Mouse (Mus musculus) adrenal gland, adult 8-10 months (tissue): ENCODE results near the gene Maneal. TPM values are rescaled to one million over a fixed set of nuclear protein-coding genes. Genes with fewer than 3 reads are reported as not detected.
A peak's percentile ranks its signal among the peaks of the same experiment; 100 is the strongest.

Source experiments
- DNase-seq: peaks from one replicate; pipeline ENCODE4 v3.0.0; 2022
- total RNA-seq, 4 experiments: library from RNA; stranded (reverse); gene quantifications; 2 replicates each; pipeline ENCODE4 v1.2.4; 2022

The Maneal gene
- total RNA-seq: 1 to 10 TPM; 6.4 to 7.2 (median 6.8) TPM

DNA sequence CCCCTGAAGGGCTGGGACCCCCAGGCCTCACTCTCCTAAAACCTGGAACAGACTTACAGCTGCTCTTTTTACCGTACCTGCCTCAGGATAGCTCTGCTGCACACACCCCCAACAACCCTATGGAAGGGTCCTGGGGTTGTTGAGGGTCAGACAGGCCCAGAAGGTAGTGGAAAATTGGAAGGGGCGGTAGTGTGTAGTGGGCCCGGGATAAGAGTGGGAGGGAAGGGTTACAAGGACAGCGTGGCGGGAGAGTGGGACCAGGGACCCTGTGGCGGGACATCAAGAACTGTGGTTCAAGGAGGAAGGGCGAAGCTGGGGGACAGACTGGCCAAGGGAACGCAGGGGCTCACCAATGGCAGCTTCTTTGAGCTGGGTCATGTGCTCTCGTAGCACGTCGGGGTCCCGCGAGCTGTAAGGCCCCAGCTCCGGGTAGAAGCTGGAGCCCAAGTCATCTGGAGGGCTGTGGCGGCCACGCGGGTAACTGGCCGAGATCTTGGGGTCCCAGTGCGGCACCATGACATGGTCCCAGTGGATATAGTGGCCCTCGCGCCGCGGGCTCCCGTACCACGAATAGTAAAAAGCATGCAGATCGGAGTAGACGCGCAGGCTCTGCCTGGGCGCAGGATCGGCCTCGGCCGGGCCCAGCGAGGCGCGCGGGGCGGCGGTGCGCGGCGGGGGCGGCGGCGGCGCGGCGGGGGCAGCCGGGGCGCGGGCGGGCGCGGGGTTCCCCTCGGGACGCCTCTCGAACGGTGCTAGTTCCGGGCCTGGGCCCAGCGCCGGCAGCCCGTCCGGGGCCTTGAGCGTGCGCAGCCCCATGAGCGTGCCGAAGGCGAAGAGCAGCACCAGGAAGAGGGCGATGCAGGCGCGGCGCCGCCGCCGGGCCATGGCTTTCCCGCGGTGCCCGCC lies at the start of gene Maneal:
TSS of gene Maneal (minus strand) at position 889 of the 906 bp plus-strand sequence.
- no peak for DNase-seq

DNA sequence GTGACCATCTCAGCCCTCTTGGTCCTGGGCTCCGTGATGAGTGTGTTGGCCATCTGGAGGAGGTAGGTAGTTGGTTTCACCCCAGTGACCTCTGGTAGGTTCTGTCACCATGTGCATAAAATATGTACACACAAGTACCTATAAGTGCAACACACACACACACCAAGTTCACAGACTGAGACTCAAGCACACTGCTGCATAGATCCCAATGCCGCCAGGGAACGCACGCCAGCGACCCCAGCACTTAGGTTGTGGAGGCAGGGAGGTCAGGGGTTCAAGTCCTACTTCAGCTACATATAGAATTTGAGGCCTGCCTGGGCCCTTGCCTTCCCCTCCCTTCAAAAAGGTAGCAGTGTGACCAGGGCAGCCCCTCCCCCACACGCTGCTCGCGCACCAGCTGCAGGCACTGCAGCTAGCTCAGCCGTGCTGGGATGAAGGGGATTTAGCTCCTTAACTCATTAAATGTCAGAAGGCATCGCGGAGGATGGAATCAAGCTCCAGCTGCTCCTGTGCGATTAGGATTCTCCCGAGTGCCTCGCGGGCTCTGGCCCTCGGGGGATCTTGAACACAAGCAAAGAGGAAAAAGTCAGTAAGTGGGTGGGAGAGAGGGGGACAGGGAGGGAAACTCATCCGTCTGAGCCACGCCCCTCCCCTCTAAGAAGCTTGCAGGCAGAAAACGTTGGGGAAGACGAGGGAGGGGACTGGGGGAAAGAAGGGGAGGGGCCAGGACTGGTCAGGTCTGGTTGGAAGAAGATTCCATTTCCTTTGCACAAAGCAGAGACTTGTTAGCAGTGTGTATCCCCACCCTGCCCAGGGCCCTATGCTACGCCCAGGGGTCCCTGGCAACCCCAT lies 44.2 kb upstream of the Maneal start:
- DNase-seq: no peak

DNA sequence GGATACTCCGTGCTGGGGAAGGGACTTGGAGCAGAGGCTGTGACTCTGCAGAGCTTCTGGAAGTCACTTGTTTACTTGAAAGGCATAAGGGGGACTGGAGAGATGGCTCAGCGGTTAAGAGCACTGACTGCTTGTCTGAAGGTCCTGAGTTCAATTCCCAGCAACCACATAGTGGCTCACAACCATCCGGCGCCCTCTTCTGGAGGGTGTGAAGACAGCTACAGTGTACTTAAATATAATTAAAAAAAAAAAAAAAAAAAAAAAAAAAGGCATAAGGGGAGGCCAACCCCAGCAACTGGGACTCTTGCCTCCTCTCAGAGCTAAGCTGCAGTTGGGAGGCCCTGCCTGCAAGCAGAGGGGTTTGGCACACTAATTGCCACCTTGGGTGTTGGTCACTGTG lies 43.4 kb upstream of the Maneal start:
- DNase-seq: no peak

DNA sequence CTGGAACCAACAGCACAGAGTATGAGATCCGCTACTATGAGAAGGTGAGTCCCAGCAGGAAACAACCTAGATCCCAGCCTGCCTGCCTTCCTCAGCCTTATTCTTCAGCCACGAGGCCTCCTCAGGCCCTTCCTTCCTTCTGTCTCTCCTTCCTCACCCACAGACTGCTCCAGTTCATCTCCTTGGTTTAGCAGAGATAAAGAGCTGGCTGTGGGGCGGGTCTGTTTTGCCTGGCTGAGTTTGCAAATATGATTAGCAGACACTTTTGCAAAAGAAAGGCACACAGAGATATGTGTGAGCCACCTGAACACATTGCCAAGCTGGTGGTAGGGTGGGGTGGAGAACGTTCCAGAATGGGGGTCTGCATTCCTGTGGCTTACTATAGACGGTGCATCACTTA lies 37.9 kb upstream of the Maneal start:
- no peak for DNase-seq

DNA sequence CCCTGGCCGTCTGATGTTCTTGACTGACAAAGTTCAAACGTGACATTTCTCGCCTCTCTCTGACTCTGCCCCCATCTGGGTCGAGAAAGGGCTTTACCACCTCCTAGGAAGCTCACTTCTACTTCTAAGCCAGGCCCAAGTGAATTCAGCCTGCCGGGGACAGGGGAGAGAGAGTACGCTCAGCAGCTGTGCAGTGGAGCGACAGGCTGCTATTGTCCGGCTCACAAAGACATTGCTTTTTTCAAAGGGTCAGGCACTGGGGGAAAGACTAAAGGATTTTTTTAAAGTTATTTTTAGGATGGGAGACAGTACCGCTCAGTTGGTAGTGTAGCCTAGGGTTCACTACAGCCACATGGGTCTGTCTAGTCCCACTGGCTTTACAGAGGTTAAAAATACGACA lies 36.5 kb upstream of the Maneal start:
- no peak for DNase-seq

DNA sequence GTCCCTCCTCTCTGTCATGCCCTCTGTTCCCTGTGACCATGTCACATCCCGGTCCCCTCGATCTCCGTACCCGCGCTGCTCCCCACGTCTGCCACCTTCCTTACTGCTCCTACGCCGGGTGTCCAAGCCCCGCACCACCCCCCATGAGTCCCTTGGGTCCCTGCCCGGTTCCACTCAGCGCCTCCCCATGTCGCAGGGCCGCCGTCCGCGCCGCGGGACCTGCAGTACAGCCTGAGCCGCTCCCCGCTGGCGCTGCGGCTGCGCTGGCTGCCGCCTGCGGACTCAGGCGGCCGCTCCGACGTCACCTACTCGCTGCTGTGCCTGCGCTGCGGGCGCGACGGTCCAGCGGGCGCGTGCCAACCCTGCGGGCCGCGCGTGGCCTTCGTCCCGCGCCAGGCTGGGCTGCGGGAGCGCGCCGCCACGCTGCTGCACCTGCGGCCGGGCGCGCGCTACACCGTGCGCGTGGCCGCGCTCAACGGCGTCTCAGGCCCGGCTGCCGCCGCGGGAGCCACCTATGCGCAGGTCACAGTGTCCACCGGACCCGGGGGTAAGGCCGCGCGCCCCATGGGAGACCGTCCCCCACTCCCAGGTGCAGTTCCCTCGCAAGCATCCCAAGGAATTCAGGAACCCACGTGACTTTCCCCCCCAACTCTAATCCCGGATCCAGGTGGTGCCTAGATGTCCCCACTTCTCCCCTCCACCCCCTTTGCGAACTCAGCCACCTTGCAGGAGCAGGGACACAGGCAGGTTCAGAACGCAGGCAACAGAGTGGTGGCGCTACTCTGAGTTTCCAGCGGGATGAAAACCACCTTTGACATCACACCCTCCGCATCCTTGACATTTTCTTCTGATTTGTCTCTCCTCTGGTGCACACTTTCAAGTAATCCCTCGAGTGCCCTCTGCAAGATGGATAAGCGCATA lies 32.8 kb upstream of the Maneal start:
- no peak for DNase-seq

DNA sequence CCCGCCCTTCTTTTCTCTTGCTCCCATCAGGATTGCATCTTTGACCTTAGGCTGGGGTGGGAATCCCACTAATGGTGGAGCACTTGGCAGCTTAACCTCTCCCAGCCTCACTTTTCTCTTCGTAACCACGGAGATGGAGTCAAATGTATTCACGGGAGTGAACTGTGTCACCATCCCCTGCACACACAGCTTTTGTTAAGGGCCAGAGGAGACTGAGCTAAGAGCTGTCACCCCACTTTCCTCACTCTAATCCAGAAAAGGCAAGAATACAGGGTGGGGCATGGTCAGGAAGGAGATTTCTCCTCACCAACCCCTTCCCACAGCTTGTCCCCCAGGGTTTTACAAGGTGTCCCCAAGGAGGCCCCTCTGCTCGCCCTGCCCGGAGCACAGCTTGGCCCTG lies 31.8 kb upstream of the Maneal start:
- DNase-seq: no peak

DNA sequence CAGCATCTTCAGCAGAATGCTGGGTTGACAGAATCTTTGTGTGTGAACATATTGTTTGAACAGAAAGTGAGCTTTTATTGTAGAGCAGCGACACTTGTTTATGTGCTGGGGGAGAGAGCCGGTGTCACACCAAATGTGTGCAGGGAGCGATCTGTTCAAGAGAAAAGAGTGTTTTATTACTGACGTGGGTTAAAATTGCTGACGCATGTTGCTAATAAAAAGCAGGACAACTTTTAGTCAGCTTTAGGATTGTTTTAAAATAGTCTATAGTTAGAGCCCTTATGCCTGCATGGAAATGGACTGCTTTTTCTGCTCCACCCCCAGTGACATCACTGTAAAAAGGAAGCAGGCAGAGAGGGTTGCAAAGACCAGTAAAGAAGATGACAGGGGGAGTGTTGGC lies 28.9 kb upstream of the Maneal start:
- no peak for DNase-seq

DNA sequence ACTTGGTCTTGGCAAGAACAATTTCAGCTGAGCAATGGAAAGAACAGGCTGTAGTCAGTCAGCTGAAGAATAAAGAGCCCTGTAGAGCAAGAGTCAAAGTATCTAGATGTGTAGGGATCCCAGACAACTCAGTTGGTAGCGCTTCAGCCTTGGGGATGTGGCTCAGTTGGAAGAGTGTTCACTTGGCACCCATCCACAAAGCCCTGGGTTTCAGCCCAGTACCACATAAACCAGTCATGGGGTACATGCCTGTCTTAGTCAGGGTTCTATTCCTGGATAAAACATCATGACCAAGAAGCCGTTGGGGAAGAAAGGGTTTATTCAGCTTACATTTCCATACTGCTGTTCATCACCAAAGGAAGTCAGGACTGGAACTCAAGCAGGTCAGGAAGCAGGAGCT lies 28.0 kb upstream of the Maneal start:
- no peak for DNase-seq

DNA sequence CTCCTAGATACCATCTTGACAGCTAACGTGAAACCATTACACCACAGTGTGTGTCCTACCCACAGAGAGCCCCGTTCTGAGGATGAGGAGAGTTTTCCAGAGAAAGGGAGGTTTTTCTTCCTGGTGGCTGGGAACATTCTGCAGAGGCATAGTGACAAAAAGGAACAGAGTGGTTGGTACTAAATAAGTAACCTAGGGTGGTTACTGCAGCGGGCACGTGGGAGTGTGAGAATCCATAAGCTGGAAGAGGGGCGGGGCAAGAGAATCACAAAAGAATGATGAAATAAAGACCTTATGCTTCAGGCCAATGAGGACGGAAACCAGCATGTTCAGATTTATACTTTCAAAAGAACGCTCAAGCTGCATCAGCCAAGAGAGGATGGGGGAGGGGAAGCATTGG lies 26.7 kb upstream of the Maneal start:
- DNase-seq: no peak

DNA sequence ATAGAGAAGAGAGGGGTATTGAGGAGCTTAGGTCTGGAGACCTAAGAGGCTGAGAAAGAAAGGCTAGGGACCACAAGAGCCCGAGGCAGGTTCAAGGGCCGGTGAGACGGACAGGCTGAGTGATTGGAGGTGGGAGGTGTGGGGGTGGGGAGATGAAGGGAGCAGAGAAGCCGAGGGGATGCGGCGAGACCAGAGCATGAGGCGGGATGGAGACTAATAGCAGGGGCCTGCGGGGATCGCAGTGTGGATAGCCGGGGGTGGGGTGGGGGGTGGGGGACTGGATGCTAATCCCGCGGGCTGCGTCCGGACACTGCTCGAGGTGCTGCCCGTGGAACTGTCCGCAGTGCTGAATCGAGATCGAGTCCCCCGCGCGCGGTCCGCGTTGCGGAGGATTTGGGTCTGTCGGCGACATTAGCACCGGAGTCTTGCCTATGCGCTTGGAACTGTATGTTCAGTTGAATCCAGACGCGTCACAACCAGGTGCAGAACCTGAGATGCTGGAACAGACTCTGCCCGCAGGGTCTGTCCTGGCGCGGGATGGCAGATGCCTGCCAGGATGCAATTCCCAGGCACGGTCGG lies 20.3 kb upstream of the Maneal start:
- no peak for DNase-seq

DNA sequence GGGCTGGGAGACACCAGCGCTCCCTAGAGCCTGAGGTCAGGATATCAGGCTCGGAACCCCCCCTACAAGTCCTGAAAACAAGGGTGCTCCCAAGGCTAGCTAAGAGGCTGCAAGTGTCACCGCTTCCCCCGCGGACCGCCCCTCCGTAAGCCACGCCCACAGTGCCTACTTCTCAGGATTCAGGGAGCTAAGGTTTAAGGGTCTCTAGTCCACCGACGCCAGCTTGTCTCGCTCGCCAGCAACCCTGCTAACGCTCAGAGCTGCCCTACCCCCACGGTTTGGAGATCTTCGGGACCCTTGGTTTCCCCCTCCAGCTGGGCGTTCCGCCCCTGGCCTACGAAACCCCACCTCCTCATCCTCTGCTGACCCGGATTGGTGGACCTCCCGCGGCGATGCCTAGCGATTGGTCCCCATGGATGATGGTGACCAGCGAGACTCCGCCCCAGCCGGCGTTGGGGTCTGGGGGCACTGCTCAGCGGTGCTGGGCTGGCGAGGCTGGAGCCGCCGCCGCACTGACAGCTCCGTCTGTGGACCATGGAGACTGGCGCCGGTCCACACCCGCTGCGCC lies 19.5 kb upstream of the Maneal start:
- no peak for DNase-seq

DNA sequence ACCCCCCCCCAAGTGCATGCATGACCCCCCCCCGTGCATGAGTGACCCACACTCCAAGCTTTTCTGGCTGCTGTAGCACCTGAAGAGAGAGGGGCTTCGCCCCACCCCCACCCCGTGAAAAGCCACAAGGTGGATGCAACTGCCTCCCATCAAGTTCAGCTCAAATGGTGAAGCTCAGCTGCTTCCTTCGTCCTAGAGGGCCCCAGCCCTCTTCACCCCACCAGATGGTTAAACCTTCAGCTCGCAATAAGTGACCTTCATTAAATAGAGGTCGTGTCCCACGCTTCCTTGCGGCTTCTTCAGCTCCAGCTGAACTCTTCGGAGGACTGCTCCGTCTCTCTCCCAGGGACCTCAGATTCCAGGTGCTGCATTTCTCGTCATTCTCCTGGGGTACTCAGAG lies 18.6 kb upstream of the Maneal start, which contains the start of gene Epha10:
TSS of gene Epha10 (plus strand) at position 301 of the 400 bp plus-strand sequence.
- DNase-seq: no peak

DNA sequence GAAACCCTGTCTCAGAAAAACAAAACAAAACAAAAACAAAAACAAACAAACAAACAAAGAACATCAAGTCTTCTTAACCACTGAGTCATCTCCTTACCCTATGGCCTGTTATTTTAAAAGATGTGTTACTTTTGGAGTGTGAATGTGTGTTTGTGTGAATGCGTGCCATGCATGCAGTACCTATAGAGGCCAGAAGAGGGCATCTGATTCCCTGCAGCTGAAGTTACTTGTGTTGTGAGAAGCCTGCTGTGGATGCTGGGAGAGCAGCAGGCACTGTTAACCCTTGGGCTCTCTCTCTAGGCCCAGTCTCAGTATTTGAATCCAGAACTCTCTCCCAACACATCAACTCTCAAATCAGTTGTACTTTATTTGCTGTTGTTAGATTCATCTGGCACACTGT lies 10.7 kb upstream of the Maneal start:
- DNase-seq: no peak

DNA sequence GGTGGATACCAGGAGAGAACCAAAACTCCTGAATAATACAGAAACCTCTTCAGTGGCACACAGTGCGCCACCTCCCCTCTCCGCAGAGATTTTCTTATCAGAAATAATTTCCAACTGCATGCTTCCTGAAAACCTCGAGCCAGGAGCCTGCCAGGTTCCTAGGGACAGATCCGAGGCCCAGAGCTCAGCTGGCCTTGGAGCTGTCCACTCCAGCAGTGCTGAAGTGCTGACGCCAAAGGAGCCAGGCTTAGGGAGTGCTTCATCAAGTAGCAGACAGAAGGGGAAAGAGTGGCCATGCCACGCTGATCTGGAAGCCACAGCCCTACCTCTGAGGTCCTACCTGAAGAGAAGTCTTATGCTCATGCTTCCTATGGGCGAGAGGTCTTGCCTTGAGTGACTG lies 1.5 kb downstream of the Maneal start:
- DNase-seq: peak; percentile 63

DNA sequence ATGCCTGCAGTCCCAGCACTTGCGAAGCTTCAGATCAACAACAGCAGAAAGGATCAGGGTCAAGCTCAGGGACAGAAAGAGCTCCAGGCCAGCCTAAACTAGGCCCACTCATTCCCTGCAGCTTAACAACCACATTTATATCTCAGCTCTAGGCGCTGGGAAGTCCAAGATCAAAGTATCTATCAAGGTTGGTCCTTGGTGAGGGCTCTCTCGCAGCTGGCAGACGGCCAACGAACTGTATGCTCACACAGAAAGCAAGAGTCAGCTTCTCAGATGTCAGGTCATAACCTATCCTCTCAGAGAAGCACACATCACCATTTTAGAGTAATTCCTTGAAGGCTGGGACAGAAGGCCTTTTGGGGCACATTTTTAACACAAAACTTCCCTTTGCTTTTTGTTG lies 3.6 kb downstream of the Maneal start:
- DNase-seq: peak; percentile 85

DNA sequence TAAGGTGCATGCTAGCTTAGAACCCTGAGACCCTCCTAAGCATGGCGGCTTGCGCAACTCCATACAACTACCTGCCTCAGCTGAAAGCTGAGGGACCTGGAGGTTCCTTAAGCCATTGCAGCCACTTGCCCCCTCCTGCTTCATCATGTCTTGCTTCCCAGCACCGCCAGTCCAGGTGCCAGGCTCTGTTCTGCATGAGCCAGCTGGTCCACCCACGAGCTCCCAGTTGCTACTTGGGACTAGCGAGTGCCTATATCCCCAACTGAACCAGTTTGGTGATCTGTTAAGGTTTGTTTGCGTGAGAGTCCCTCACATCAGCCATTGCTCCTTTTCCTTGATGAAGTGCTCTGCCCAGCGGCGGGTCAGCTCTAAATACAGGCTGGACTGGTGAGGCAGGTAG lies 5.7 kb downstream of the Maneal start:
- DNase-seq: no peak

DNA sequence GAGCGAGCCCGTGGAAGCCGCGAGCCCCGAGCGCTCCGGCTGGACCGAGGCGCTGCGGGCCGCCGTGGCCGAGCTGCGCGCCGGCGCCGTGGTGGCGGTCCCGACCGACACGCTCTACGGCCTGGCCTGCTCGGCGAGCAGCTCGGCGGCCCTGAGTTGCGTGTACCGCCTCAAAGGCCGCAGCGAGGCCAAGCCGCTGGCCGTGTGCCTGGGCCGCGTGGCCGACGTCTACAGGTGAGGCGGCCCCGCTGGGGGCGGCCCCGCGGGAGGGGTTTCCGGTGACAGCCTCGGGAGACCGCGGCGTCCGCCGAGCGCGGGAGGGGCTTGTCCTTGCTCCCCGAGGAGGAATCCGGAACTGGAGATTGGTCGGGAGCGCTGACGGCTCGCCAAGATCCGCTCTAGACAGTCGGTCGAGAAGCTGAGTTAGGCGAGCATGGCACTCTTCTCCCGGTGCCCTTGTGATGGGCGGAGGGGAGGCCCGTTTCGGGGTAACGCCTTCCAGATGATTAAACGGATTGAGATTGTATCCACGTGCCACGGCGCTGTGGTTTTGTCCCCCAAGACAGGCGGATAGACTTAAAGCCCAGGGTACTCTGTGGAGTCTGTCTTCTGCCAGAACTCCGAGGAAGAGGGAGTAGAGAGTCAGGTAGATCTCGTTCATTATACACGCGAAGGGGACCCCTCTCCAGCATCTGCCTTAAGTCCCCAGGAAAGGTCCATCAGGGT lies 10.9 kb downstream of the Maneal start, which contains the start of gene 1110065P20Rik:
TSS of gene 1110065P20Rik (minus strand) at position 264 of the 726 bp plus-strand sequence.
- peak; percentile 81 for DNase-seq

DNA sequence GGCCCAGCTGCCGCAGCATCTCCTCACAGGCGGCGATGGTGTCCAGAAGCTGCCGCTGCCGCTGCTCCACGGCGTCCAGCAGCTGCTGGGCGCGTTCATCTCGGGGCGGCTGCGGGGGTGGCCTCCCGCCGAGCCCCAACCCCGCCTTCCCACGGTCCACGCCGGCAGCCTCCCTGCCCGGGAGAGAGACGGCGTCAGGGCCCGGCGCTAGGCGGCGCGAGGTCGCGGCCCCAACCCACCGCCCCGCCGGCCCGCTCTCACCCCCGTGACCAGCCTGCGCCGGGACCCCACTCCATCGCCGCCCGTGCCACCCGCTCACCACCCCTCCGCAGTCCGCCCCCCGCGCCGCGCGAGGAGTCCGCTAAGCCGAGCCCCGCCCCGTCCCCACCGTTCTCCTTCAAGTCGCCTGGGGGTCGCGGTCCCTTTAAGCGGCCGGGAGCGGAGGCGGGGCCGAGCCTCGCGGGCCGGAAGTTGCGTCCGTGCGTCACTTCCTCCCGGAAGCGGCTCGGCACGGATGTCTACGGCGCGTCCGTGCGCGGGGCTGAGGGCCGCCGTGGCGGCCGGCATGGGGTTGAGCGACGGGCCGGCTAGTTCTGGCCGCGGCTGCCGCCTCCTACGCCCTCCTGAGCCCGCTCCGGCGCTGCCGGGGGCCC lies 11.6 kb downstream of the Maneal start, which contains the start of gene Yrdc:
TSS of gene Yrdc (plus strand) at position 419 of the 653 bp plus-strand sequence.
- peak; percentile 91 for DNase-seq

DNA sequence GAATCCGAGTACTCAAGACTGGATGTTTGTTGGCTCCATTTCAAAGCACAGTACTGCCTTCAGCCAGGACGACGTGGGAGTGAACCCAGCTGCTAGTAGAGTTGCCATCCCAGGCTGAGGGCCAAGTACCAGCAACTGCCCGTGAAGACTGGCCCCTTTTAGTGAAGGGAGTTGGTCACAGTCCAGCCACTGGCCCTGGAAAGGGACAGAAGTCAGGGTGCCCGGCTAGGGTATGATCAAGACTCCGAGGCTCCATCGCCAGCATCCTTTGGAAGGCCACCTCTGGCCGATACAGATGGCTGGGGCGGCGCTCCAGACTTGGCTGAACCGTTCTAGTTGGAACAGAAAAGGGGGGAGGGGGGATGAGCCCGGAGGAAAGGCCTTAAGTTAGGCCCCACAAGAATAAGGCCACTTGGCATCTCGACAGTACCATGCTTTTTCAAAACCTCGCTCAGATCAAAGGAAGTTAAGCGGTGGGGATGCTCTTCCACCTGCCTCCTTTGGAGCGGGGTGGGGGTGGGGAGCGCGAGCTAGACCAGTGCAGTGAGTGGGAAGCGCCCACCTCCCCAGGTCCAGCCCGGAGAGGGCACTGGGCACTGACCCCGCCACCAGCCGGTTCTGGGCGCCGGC lies 12.2 kb downstream of the Maneal start:
- DNase-seq: peak; percentile 41
